Mouse (Mus musculus) layer of hippocampus, adult 9-11 months (tissue): Measurements from ENCODE around the gene Tas2r105.

ENCODE experiments used
- DNase-seq: peaks from one replicate; pipeline ENCODE4 v3.0.0; 2022

Gene Tas2r105

GRCm38 (mm10) chr6:131687395-131687794 lies at the start of gene Tas2r105:
Gene Tas2r105 (minus strand): TSS chr6:131687495.
- no peak for DNase-seq

DNA sequence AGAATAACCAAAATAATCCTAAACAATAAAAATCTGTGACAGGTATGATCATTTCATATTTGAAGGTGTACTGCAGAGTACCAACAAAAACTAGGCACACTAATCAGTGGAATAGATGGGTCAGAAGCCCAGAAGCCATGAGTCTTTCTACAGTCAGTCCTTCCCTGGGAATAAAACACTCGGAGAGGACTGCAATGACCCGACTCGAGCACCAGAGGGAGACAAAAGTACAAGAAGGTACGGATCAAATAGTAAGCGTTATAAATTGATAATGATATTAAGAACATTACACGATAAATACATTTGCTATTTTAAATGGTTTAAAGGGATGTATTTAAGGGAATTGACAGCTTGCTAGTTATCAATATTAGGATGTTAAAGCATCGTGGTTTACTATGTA lies 25.5 kb upstream of the Tas2r105 start:
- DNase-seq, result no peak

DNA sequence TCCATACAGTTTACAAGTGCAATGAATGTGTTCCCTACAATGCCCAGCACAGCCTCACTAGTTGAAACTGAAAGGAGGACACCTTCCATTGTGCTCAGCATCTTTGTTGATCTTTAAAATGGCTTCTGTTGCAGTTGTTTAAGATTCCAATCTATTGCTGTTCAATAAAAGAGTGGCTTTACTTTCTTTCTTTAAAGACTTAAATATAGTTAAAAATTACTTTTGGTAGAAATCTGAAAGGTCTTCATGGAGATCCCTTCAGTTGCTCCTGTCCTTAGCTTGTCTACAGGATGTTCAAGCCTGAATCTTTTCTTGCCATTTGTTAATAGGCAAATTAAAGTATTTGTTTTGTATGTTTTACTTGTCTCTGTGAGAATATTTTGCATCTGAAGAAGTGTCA lies 2.7 kb upstream of the Tas2r105 start, which contains the start of gene Tas2r114:
Gene Tas2r114, minus strand, starts transcription at position 101 of the 400 bp plus-strand sequence.
- DNase-seq, result no peak

DNA sequence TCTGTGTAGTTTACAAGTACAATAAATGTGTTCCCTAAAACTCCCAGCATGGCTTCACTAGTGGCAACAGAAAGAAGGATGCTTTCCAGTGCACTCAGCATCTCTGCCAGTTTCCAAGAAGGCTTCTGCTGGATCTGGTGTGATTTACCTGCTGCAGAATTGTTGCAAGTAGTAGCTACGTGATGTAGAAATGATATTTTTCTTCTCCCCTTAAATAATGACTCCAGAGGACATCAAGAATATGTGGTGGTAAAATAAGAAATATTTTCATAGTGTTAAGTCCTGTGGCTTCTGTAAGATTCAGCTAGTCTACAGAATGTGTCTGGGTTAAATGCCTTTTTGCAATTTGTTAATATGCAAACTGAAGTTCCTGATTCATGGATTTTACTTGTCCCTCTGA lies 1.7 kb downstream of the Tas2r105 start, which contains the start of gene Tas2r104:
Gene Tas2r104, minus strand, starts transcription at position 101 of the 400 bp plus-strand sequence.
- no peak for DNase-seq

- no peak for DNase-seq
Measured at GRCm38 (mm10) chr6:131678786-131679185, 8.5 kb downstream of the Tas2r105 start, which contains the start of gene Tas2r106. Gene Tas2r106 (minus strand): TSS chr6:131678886.

- no peak for DNase-seq
Measured at GRCm38 (mm10) chr6:131660049-131660448, 27.2 kb downstream of the Tas2r105 start, which contains the start of gene Tas2r107. Gene Tas2r107 (minus strand): TSS chr6:131660149.
